Comparison of ENCODE assay signal across 8 mouse cellular contexts in the genomic region with DNA sequence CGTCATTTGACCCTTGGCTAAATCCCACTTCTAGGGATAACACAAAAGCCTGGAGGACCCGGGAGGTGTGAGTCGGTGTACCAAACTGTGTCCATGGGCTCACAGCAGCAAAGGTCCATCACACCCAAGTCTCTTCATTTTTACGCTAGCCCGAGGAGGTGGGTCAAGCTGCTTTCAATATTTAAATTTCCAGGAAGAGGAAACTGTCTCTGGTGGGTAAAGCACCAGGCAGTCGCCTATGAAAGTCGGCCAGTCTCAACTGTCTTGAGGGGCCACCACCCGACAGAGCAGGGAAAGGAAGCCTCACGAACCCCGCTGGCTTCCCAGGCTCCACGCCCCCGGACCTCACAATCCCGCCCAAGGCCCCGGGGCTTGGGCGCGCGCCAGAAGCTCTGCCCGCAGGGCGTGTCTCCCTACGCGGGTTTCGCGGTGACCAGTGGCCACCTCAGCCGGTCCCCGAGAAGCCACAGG. TPM values are rescaled to one million over a fixed set of nuclear protein-coding genes. Genes with fewer than 3 reads are reported as not detected.
A peak's percentile ranks its signal among the peaks of the same experiment; 100 is the strongest.
DNase-seq lines count a peak whose midpoint lies in the region; ATAC-seq lines count a peak whose summit lies in the region.

No protein-coding gene starts in this region.

- ATAC-seq in heart, embryonic 13.5 days (ENCODE audit: extremely low read depth, insufficient number of reproducible peaks, low FRiP score, low TSS enrichment): peak; percentile 51
- ATAC-seq in limb, embryonic 13.5 days (ENCODE audit: low FRiP score, low read depth): peak; percentile 57
- ATAC-seq in midbrain, embryonic 16.5 days: peak; percentile 53

- H3K4me1 ChIP-seq in heart, embryonic 13.5 days: peaks cover 18% of the 10 kb centered on the region
- peaks cover 16% of the 10 kb centered on the region for H3K4me1 ChIP-seq in limb, embryonic 13.5 days
- H3K4me1 ChIP-seq in midbrain, embryonic 16.5 days (ENCODE audit: control insufficient read depth, insufficient read depth, low read length): peaks cover 11% of the 10 kb centered on the region

- H3K27ac ChIP-seq in heart, embryonic 13.5 days (replicated peaks): peak overlapping the region; percentile 87
- H3K27ac ChIP-seq in limb, embryonic 13.5 days: peak overlapping the region; percentile 79
- peak overlapping the region; percentile 84 for H3K27ac ChIP-seq in midbrain, embryonic 16.5 days (ENCODE audit: low read length)

- WGBS in heart, embryonic 13.5 days: under 1% methylated on average over 25 of the region's 25 CpGs
- WGBS in limb, embryonic 13.5 days: 0% methylated on average over 23 of the region's 25 CpGs
- WGBS in midbrain, embryonic 16.5 days: 0% methylated on average over 25 of the region's 25 CpGs

- no peaks in the 10 kb centered on the region for H3K27me3 ChIP-seq in heart, embryonic 13.5 days (replicated peaks)
- H3K27me3 ChIP-seq in limb, embryonic 13.5 days: no peaks in the 10 kb centered on the region
- H3K27me3 ChIP-seq in midbrain, embryonic 16.5 days (ENCODE audit: control insufficient read depth, insufficient read depth, low read depth, low read length): no peaks in the 10 kb centered on the region

- peaks cover 34% of the 10 kb centered on the region for H3K36me3 ChIP-seq in heart, embryonic 13.5 days
- H3K36me3 ChIP-seq in limb, embryonic 13.5 days: peaks cover 27% of the 10 kb centered on the region
- H3K36me3 ChIP-seq in midbrain, embryonic 16.5 days (ENCODE audit: control insufficient read depth, insufficient read depth, low read length): 0 out of 2 replicates have a peak, but pooled peaks cover 9% of the 10 kb centered on the region

- peak overlapping the region; percentile 81 for H3K4me3 ChIP-seq in heart, embryonic 13.5 days
- peak overlapping the region; percentile 96 for H3K4me3 ChIP-seq in limb, embryonic 13.5 days
- H3K4me3 ChIP-seq in midbrain, embryonic 16.5 days (ENCODE audit: low read depth, low read length): peak overlapping the region; percentile 98

- peak; percentile 67 for DNase-seq in adrenal gland, postnatal 25 days
- DNase-seq in adrenal gland, adult 8-10 months: no peak
- peak; percentile 59 for DNase-seq in urinary bladder, postnatal 14 days (ENCODE audit: low spot score)
- no peak for DNase-seq in urinary bladder, postnatal 4 days (ENCODE audit: low spot score in 2 of 2)
- DNase-seq in thymus, postnatal 10 days (ENCODE audit: low spot score in 2 of 2): no peak

- H3K4me2 ChIP-seq in heart, embryonic 13.5 days: peak overlapping the region; percentile 82
- H3K4me2 ChIP-seq in limb, embryonic 13.5 days (replicated peaks): peak overlapping the region; percentile 78
- peak overlapping the region; percentile 92 for H3K4me2 ChIP-seq in midbrain, embryonic 16.5 days (ENCODE audit: low read length)

- peaks cover 4% of the 10 kb centered on the region; the same call in 1 of the 2 replicates for H3K9me3 ChIP-seq in heart, embryonic 13.5 days
- no peaks in the 10 kb centered on the region for H3K9me3 ChIP-seq in limb, embryonic 13.5 days
- no peaks in the 10 kb centered on the region for H3K9me3 ChIP-seq in midbrain, embryonic 16.5 days (replicated peaks; ENCODE audit: control insufficient read depth, low read length, poor library complexity, severe bottlenecking)

- peak overlapping the region; percentile 92 for H3K9ac ChIP-seq in heart, embryonic 13.5 days
- H3K9ac ChIP-seq in limb, embryonic 13.5 days: peak overlapping the region; percentile 89
- H3K9ac ChIP-seq in midbrain, embryonic 16.5 days (ENCODE audit: low read depth, low read length): peak overlapping the region; percentile 90

RNA-seq across cellular contexts. Expression of a gene that starts 0.5 kb away (rescaled TPM):
- total RNA-seq in adrenal gland, postnatal 25 days (2021): 25.6 and 33.6 TPM in 2 replicates
- 10 to 100 TPM; 21.5 to 31.9 (median 26.0) TPM for total RNA-seq in adrenal gland, adult 8-10 months (2022)
- polyA plus RNA-seq in heart, embryonic 13.5 days (2015; fragmentation: Nextera tagmentation; extraction: Ambion mirVana): 34.8 and 36.5 TPM in 2 replicates
- polyA plus RNA-seq in limb, embryonic 13.5 days (2015; fragmentation: Nextera tagmentation; extraction: Ambion mirVana): 74.0 and 75.5 TPM in 2 replicates
- polyA plus RNA-seq in midbrain, embryonic 16.5 days (2015; fragmentation: Nextera tagmentation; extraction: Ambion mirVana): 51.6 and 55.7 TPM in 2 replicates

RNA-seq across cellular contexts. Expression of a gene that starts 38.3 kb away (rescaled TPM):
- 6.1 and 6.2 TPM in 2 replicates for total RNA-seq in adrenal gland, postnatal 25 days (2021)
- total RNA-seq in adrenal gland, adult 8-10 months (2022): 1 to 10 TPM; 5.2 to 7.5 (median 6.4) TPM
- 13.6 and 14.8 TPM in 2 replicates for polyA plus RNA-seq in heart, embryonic 13.5 days (2015; fragmentation: Nextera tagmentation; extraction: Ambion mirVana)
- polyA plus RNA-seq in limb, embryonic 13.5 days (2015; fragmentation: Nextera tagmentation; extraction: Ambion mirVana): 24.8 and 28.8 TPM in 2 replicates
- 15.4 and 18.2 TPM in 2 replicates for polyA plus RNA-seq in midbrain, embryonic 16.5 days (2015; fragmentation: Nextera tagmentation; extraction: Ambion mirVana)

RNA-seq across cellular contexts. Expression of a gene that starts 55.5 kb away (rescaled TPM):
- 0.85 and 1.3 TPM in 2 replicates for total RNA-seq in adrenal gland, postnatal 25 days (2021)
- 1 to 10 TPM in 3 of 4 experiments, under 1 TPM in 1; 0.55 to 1.9 (median 1.4) TPM for total RNA-seq in adrenal gland, adult 8-10 months (2022)
- polyA plus RNA-seq in heart, embryonic 13.5 days (2015; fragmentation: Nextera tagmentation; extraction: Ambion mirVana): 11.0 and 14.0 TPM in 2 replicates
- polyA plus RNA-seq in limb, embryonic 13.5 days (2015; fragmentation: Nextera tagmentation; extraction: Ambion mirVana): 14.0 and 16.0 TPM in 2 replicates
- polyA plus RNA-seq in midbrain, embryonic 16.5 days (2015; fragmentation: Nextera tagmentation; extraction: Ambion mirVana): 0.56 and 0.79 TPM in 2 replicates

Comparison
In these comparisons a context has a peak if more than half of its experiments do, and no peak if none do; other contexts are left out.
1. DNase-seq: peak in adrenal gland, postnatal 25 days (single experiment) and urinary bladder, postnatal 14 days (single experiment); none in adrenal gland, adult 8-10 months (single experiment), urinary bladder, postnatal 4 days (0 of 2) and thymus, postnatal 10 days (0 of 2).
2. Peak in every context shown above with its lines, with median percentiles within 50 percentile points of each other: ATAC-seq, H3K27ac ChIP-seq, H3K4me2 ChIP-seq, H3K4me3 ChIP-seq and H3K9ac ChIP-seq.